Mouse (Mus musculus) lung, embryonic 16.5 days (tissue): ENCODE results near the gene Slc7a5. TPM values are rescaled to one million over a fixed set of nuclear protein-coding genes. Genes with fewer than 3 reads are reported as not detected.

Experiments used
- ATAC-seq: fragments of 200-750 bp; cut with Nextera tagmentation; 2 replicates; pipeline ENCODE4 v1.8.0; 2017; ENCODE audit warnings: low read depth, mild to moderate bottlenecking, moderate library complexity
- H3K27ac ChIP-seq: fragments of 300-500 bp; sonication (generic); 2 replicates; pipeline ENCODE4 v1.5.1; 2014; ENCODE audit warnings: mild to moderate bottlenecking, control low read depth, low read length
- H3K27me3 ChIP-seq: fragments of 300-500 bp; sonication (generic); 2 replicates; pipeline ENCODE4 v1.6.1; 2014; ENCODE audit warnings: low read depth, low read length, mixed read lengths; ENCODE audit not compliant: control insufficient read depth, insufficient read depth
- H3K36me3 ChIP-seq: fragments of 300-500 bp; sonication (generic); 2 replicates; pipeline ENCODE4 v1.6.1; 2014; ENCODE audit warnings: low read length; ENCODE audit not compliant: control insufficient read depth, insufficient read depth
- H3K4me1 ChIP-seq: fragments of 300-500 bp; sonication (generic); replicated peaks from 2 replicates; pipeline ENCODE4 v1.6.1; 2014; ENCODE audit warnings: low read length, mixed read lengths; ENCODE audit not compliant: control insufficient read depth, insufficient read depth
- H3K4me2 ChIP-seq: fragments of 300-500 bp; sonication (generic); 2 replicates; pipeline ENCODE4 v1.6.1; 2014; ENCODE audit warnings: low read depth, low read length, control low read depth
- H3K4me3 ChIP-seq: fragments of 300-500 bp; sonication (generic); 2 replicates; pipeline ENCODE4 v1.5.1; 2014; ENCODE audit warnings: mild to moderate bottlenecking, low read length, control low read depth
- H3K9ac ChIP-seq: fragments of 300-500 bp; sonication (generic); 2 replicates; pipeline ENCODE4 v1.6.1; 2014; ENCODE audit warnings: low read length, control low read depth
- H3K9me3 ChIP-seq: fragments of 300-500 bp; sonication (generic); 2 replicates; pipeline ENCODE4 v1.6.1; 2016; ENCODE audit warnings: low read length; ENCODE audit not compliant: control insufficient read depth
- WGBS: fragments of 180-500 bp; shearing (Covaris S2); extraction: QIAGEN DNeasy Blood & Tissue Kit; methylation state at CpG from one replicate; pipeline ENCODE4 v1.1.7; 2014; 5-methylcytosine and 5-hydroxymethylcytosine counted together
- polyA plus RNA-seq: library from polyadenylated mRNA; unstranded; fragments of >200 nt; fragmentation: Nextera tagmentation; extraction: Ambion mirVana; gene quantifications from 2 replicates; pipeline ENCODE4 v1.2.1, GENCODE M21; 2015

Gene Slc7a5
- polyA plus RNA-seq, 1 experiment from 2014 or later = 10.7 TPM

DNA sequence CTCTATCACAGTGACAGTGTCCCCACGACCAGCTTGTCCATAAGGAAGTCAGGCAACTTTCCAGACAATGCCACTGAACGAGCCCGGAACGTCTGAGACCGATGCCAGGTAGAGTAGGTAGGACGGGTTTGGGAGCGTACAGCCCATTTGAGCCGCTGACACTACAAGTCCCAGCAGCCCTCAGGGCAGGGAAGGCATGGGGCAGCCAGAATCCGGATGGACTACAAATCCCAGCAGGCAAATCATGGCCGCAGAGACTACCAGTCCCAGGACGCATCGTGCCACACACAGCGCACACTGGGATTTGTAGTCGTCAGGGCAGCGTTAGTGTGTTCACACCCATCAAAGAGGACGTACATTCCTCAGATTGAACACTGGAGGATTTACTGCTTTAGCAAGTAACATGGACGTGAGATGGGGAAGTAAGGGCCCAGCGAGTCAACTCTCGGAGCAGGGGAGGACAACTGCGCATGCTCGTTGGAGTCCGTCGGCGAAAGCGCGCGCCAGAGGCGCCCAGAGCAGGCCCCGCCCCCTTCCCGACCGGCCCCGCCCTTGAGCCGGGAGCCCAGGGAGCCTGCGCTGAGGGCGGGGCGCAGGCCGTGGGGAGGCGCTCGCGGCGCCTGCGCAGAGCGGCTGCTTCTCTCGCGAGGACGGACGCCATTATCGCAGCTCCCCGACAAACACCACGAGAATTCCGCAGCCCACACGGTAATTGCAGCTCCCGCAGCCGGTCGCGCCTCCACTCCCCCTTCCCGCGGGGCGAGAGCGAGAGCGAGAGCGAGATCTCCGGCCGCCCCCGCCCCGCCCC is 42.7 kb upstream of the Slc7a5 start:
- WGBS = under 1% methylated on average over 51 of the region's 66 CpGs
- ATAC-seq = peak; percentile 95

DNA sequence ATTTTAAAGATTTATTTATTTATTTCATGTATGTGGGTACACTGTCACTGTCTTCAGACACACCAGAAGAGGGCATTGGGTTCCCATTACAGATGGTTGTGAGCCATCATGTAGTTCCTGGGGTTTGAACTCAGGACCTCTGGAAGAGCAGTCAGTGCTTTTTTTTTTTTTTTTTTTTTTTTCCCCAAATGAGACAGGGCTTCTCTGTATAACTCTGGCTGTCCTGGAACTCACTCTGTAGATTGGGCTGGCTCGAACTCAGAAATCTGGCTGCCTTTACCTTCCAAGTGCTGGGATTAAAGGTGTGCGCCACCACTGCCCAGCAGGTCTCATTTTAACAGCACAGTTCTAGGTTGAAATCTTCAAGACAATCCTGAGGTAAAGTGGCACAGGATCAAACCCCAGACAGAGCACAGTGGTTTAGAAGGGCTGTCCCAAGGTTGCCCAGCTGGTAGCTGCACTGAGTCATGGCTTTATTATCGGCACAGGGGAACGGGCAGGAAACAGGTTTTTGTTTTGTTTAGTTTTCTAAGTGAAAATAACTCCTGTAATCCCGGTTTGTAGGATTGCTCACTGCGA is 41.8 kb upstream of the Slc7a5 start, which contains the start of gene Banp:
Gene Banp, plus strand, starts transcription at position 529 of the 579 bp plus-strand sequence.
- Histone ChIP-seq H3K9me3 (no peaks in the 10 kb centered on the region), H3K36me3 (peaks cover 3% of the 10 kb centered on the region; the same call in 1 of the 2 replicates), H3K4me1 (peaks cover 35% of the 10 kb centered on the region), H3K4me3 (peak within 1 kb of the TSS; percentile 86), H3K9ac (peak within 1 kb of the TSS; percentile 97), H3K4me2 (peak within 1 kb of the TSS; percentile 83), H3K27ac (peak within 1 kb of the TSS; percentile 98), H3K27me3 (no peaks in the 10 kb centered on the region)
- WGBS = 51% methylated on average over 6 of the region's 6 CpGs
- ATAC-seq = no peak

More for the DNA sequence above, 42.7 kb upstream of the Slc7a5 start:
- H3K27ac ChIP-seq = peak overlapping the region; percentile 98
- H3K4me2 ChIP-seq = peak overlapping the region; percentile 83
- peaks cover 38% of the 10 kb centered on the region for H3K4me1 ChIP-seq
- peak overlapping the region; percentile 86 for H3K4me3 ChIP-seq
- H3K9ac ChIP-seq = peak overlapping the region; percentile 97
- H3K36me3 ChIP-seq = peaks cover 7% of the 10 kb centered on the region; the same call in 1 of the 2 replicates
- H3K27me3 ChIP-seq = no peaks in the 10 kb centered on the region
- no peaks in the 10 kb centered on the region for H3K9me3 ChIP-seq

DNA sequence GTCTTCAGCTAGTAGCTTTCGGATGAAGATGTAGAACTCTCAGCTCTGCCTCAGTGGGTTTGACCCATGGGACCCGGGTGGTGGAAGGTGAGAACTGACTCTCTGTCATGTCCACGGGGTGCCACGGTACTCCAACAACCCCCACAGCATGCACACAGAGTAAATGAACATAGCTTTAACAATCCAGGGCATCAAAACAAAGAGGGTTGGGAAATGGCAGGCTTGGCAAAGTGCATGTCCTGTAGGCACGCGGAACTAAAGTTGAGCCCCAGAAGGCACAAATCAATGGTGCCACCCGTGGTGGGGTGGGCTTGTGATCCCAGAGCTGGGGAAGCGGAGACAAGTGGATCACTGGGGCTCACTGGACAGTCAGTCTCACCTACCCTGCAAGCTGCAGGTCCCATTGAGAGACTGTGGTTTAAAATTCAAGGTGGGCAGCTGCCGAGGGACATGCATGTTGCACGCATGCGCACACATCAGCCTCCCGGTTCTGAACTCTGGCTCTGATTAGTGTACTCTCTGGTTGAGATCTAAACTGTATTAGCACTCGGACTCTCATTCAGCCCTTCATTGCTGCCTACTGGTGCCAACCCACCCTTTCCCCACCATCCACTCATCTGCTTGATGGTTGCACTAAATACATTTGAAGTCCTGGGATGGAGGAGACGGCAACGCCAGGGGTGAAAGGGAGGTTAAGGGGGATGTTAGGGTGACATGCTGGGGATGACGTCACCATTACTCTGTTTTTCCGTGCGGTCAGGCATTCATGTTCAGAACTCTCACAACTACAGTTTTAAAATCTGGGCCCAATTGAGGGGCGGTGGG is 41.0 kb upstream of the Slc7a5 start:
- no peak for ATAC-seq
- Histone ChIP-seq H3K9ac (peak overlapping the region; percentile 69), H3K4me2 (peak overlapping the region; percentile 69), H3K4me1 (peaks cover 35% of the 10 kb centered on the region), H3K4me3 (peak overlapping the region; percentile 45), H3K36me3 (no peaks in the 10 kb centered on the region), H3K27ac (peak overlapping the region; percentile 95), H3K9me3 (no peaks in the 10 kb centered on the region), H3K27me3 (no peaks in the 10 kb centered on the region)
- 54% methylated on average over 19 of the region's 19 CpGs for WGBS

DNA sequence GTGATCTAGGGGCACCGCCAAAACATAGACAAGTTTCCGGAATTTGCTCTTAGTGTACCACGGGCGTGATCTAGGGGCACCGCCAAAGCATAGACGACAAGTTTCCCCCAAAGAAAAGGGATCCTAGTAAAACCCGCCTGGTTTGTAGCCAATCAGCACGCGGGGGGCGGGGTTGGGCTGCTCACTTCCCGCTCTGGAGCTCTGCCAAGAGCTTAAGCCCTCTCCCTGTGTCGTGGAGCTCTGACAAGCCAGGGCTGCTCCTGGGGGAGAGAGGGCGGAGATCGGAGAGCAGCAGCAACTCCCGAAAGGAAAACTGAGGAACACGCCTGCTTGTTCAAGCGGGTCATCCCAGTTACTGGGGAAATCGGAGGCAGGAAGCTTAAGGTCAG is 40.3 kb upstream of the Slc7a5 start:
- H3K9ac ChIP-seq = peak overlapping the region; percentile 69
- peak overlapping the region; percentile 45 for H3K4me3 ChIP-seq
- no peaks in the 10 kb centered on the region for H3K36me3 ChIP-seq
- peak; percentile 52 for ATAC-seq
- WGBS = under 1% methylated on average over 18 of the region's 18 CpGs
- no peaks in the 10 kb centered on the region for H3K27me3 ChIP-seq
- peaks cover 31% of the 10 kb centered on the region for H3K4me1 ChIP-seq
- H3K27ac ChIP-seq = peak overlapping the region; percentile 95
- no peaks in the 10 kb centered on the region for H3K9me3 ChIP-seq
- peak overlapping the region; percentile 69 for H3K4me2 ChIP-seq

DNA sequence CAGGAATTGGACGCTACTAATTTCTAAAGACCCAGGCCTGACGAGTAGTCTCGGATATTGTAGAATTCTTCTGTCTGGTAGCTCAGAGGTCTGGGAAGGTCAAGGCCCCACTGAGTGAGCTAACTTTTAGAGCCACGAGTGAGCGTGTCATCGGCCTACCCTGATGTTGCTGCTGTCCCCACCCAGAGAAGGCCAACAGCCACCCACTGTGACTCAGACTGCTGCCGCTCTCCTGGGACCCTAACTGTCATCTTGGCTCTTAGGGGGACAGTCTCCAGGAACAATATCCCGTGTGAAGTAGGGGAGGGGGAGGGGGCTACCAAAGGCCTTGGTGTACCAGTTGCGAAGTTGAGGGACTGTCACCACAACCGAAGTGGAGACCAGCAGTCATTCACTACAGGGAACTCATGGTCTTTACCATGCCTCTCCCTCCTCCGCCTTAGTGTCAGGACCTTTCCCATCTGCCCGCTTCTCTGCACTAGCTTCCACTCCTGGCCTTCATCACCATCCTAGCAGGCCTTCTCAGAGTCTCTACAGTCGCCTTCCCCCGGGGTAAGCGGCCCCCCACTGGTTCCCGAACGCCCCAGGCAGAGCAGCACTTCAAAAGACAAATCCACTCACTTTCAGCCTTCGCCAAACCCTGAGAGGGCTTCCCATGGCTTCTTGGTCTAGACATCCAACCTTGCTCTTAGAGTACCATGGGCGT is 39.7 kb upstream of the Slc7a5 start:
- H3K36me3 ChIP-seq = no peaks in the 10 kb centered on the region
- H3K4me2 ChIP-seq = peak overlapping the region; percentile 69
- H3K27ac ChIP-seq = peak overlapping the region; percentile 95
- peaks cover 26% of the 10 kb centered on the region for H3K4me1 ChIP-seq
- no peak for ATAC-seq
- WGBS = 28% methylated on average over 19 of the region's 19 CpGs
- peak overlapping the region; percentile 69 for H3K9ac ChIP-seq
- H3K4me3 ChIP-seq = peak overlapping the region; percentile 45
- no peaks in the 10 kb centered on the region for H3K9me3 ChIP-seq
- no peaks in the 10 kb centered on the region for H3K27me3 ChIP-seq

DNA sequence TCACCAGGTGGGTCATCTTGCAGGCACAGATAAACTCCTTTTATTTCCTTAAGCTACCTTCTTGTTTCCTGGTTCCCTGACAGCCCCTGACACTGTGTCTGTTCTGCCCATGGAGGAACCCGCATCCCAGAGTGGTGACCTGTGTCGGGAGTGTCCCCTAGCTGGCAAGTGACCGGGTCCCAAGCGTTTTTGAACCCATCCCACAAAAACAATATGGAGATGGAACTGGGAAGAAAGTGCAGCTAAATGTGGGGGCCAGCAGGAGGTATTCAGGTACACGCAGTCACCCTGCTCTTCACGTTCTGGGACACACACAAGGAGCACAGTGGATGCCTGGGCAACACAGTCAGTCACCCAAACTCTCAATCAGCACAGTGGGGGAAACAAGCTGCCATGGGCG is 38.9 kb upstream of the Slc7a5 start:
- no peak overlapping the region for H3K4me3 ChIP-seq
- no peaks in the 10 kb centered on the region for H3K36me3 ChIP-seq
- no peak overlapping the region for H3K4me2 ChIP-seq

DNA sequence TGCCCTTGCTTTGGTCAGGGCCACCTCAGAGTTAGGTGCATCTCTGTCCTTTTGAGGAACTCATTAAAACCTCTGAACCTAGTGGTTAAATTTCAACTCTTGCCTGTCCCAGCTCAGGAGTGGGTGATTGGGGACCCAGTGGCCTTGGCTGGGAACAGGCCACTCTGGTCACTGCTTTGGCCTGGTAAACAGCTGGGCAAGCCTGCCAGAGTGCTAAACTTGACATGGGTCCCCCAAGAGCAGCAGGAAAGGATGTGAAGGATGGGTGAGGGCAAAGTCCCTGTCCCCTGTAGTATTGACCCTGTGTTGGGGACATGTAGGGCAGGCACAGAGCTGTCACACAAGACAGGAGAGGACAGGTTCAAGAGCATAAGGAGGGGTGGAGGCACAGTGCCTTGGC is 37.3 kb upstream of the Slc7a5 start, which contains the start of gene Car5a:
Gene Car5a, minus strand, starts transcription at position 74 of the 400 bp plus-strand sequence.
- no peaks in the 10 kb centered on the region for H3K36me3 ChIP-seq
- H3K4me3 ChIP-seq = no peak within 1 kb of the TSS
- peaks cover 20% of the 10 kb centered on the region; the same call in 1 of the 2 replicates for H3K4me1 ChIP-seq
- H3K27ac ChIP-seq = no peak within 1 kb of the TSS
- H3K9me3 ChIP-seq = no peaks in the 10 kb centered on the region
- H3K4me2 ChIP-seq = no peak within 1 kb of the TSS
- H3K27me3 ChIP-seq = no peaks in the 10 kb centered on the region
- no peak for ATAC-seq
- no peak within 1 kb of the TSS for H3K9ac ChIP-seq

More for the DNA sequence above, 38.9 kb upstream of the Slc7a5 start:
- 73% methylated on average over 7 of the region's 7 CpGs for WGBS
- Histone ChIP-seq H3K9ac (no peak overlapping the region), H3K27ac (no peak overlapping the region), H3K27me3 (no peaks in the 10 kb centered on the region), H3K4me1 (peaks cover 20% of the 10 kb centered on the region; the same call in 1 of the 2 replicates), H3K9me3 (no peaks in the 10 kb centered on the region)
- ATAC-seq = no peak

DNA sequence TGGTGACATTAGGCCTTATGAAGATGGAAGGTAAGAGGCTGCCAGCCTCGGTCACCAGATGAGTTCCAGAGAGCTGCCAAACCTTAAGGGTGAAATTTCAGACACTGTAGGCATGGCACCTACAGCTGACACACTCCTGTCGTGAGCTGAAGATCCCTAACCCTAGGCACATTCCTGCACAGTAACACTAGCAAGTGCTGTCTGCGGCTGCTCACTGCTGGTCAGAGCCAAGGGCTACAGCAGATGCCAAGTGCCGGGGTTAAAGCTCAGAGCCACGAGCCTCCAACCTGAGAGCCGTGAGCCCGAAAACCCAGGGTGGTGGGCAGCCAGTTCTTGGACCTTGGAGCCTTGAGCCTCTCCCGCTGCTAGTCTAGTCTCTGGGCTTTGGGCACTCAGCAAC is 36.2 kb upstream of the Slc7a5 start:
- Histone ChIP-seq H3K9ac (no peak overlapping the region), H3K36me3 (no peaks in the 10 kb centered on the region), H3K9me3 (no peaks in the 10 kb centered on the region), H3K27ac (no peak overlapping the region), H3K27me3 (no peaks in the 10 kb centered on the region), H3K4me3 (no peak overlapping the region), H3K4me2 (no peak overlapping the region), H3K4me1 (peaks cover 13% of the 10 kb centered on the region; the same call in 1 of the 2 replicates)
- no peak for ATAC-seq
- whole genome bisulfite sequencing = 70% methylated on average over 8 of the region's 8 CpGs
